Mouse (Mus musculus): ENCODE data around the gene Cldn18. TPM values are rescaled to one million over a fixed set of nuclear protein-coding genes. Genes with fewer than 3 reads are reported as not detected.

The Cldn18 gene
- polyA plus RNA-seq, 1 experiment from 2014 or later, result 0.09 TPM

Other genes with a start within 250 kb of the Cldn18 start
- gene Armc8, start 148.4 kb downstream of the Cldn18 start, polyA plus RNA-seq (2015; fragmentation: Nextera tagmentation; extraction: Ambion mirVana), result 68.3 and 72.7 TPM in 2 replicates
- 23.0 and 24.2 TPM in 2 replicates for gene Dbr1, start 141.5 kb downstream of the Cldn18 start, polyA plus RNA-seq (2015; fragmentation: Nextera tagmentation; extraction: Ambion mirVana)
- not detected in 2 replicates for gene A4gnt, start 104.8 kb downstream of the Cldn18 start, polyA plus RNA-seq (2015; fragmentation: Nextera tagmentation; extraction: Ambion mirVana)
- 9.9 and 10.9 TPM in 2 replicates for gene Dzip1l, start 87.8 kb downstream of the Cldn18 start, polyA plus RNA-seq (2015; fragmentation: Nextera tagmentation; extraction: Ambion mirVana)
- 11.0 and 15.3 TPM in 2 replicates for gene Sox14, start 158.9 kb upstream of the Cldn18 start, polyA plus RNA-seq (2015; fragmentation: Nextera tagmentation; extraction: Ambion mirVana)